Mouse (Mus musculus): ENCODE measurements at regions not wholly inside any gene's neighbourhood (a gene's known extent, or its start where the extent isn't known, plus 50 kb on each side); places are given as distances from the start of the nearest gene placed in this dataset.
A peak's percentile ranks its signal among the peaks of the same experiment; 100 is the strongest.
"Not testable (repeated sequence)": the region's sequence is repeated elsewhere in the genome, so short reads cannot be mapped to it uniquely, and the experiment has no call there.

DNA sequence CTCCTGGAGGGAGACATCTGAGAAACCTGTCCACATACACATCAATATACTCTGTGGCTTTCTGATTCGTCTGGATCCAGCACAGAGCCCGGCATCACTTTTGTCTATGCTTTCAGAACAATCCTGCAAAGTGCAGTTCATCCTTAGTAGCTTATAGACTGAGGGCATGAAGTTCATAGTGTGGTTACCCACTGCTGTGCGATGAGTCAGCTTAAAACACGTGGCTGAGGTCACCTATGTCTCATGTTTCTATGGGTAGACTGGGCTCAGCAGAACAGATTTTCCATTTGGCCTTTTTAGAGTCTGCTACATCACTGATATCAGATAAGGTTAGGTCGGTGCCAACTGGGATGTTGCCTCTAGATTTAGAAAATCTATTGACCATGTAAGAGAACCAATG, 126.8 kb upstream of the Nudt7 start:
- DNase-seq, result no peak
- WGBS, result 76% methylated on average over 5 of the region's 5 CpGs
- no peak overlapping the region for H3K4me3 ChIP-seq (replicated peaks; ENCODE audit: extremely low read depth, low read depth, low read length)
- no peak for TF ChIP-seq POLR2A (IDR thresholded peaks at IDR 0.05; ENCODE audit: borderline replicate concordance, extremely low read depth, low read depth, low read length)
- no peak for TF ChIP-seq CTCF (IDR thresholded peaks at IDR 0.05; ENCODE audit: insufficient read depth, low read length)
- no peaks in the 10 kb centered on the region for H3K4me1 ChIP-seq (ENCODE audit: control insufficient read depth, insufficient read depth, low read length)

DNA sequence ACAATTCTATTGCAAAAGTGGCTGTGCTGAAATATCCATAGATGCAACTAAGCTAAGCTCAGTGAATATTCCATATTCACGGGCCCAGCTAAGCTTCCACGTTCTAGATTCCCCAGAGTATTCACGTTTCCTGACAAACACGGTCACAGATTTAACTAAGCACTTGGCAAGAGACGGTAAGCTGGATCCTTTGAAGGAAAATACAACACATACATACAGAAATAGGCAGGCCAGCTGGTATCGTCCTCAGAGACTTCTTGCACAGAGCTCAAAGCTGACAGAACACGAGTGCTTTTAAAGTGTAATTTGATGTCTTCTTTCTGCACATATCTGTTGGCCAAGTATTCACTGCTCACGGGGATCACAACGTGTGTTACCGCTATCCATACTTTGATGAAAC, 126.3 kb upstream of the Nudt7 start:
- no peak overlapping the region for H3K4me3 ChIP-seq (replicated peaks; ENCODE audit: extremely low read depth, low read depth, low read length)
- TF ChIP-seq CTCF (IDR thresholded peaks at IDR 0.05; ENCODE audit: insufficient read depth, low read length), result no peak
- DNase-seq, result no peak
- H3K4me1 ChIP-seq (ENCODE audit: control insufficient read depth, insufficient read depth, low read length), result no peaks in the 10 kb centered on the region
- 71% methylated on average over 10 of the region's 10 CpGs for WGBS

DNA sequence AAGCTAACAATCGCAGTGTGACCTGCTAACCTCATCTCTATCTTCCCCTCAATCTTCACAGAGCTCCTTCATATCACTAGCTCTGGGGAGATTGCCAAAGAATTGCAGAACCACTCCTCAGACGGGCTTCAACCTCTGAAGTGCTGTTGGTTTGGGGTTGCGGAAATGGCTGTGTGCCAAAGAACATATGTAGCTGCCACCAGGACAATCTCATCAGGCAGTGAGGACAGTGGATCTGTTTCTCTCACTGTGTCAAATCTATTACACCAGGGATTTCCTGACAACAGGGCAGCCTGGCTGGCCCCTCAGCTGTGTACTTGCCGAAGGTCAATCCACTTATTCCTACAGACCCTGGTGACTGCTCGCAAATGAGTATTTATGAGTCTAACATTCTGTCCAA, 115.0 kb upstream of the Nudt7 start:
- Histone ChIP-seq H3K4me1 (ENCODE audit: control insufficient read depth, insufficient read depth, low read length) (0 out of 2 replicates have a peak, but pooled peaks cover 2% of the 10 kb centered on the region), H3K4me3 (replicated peaks; ENCODE audit: extremely low read depth, low read depth, low read length) (no peak overlapping the region)
- peak; percentile 25 for DNase-seq
- 14% methylated on average over 5 of the region's 5 CpGs for WGBS
- TF ChIP-seq POLR2A (IDR thresholded peaks at IDR 0.05; ENCODE audit: borderline replicate concordance, extremely low read depth, low read depth, low read length), result no peak
- no peak for TF ChIP-seq CTCF (IDR thresholded peaks at IDR 0.05; ENCODE audit: insufficient read depth, low read length)

DNA sequence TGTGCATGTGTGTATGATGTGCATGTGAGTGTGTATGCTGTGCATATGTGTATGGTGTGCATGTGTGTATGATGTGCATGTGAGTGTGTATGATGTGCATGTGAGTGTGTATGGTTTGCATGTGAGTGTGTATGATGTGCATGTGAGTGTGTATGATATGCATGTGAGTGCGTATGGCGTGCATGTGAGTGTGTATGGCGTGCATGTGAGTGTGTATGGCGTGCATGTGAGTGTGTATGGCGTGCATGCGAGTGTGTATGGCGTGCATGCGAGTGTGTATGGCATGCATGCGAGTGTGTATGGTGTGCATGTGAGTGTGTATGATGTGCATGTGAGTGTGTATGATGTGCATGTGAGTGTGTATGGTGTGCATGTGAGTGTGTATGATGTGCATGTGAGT, 103.2 kb upstream of the Nudt7 start:
- 96% methylated on average over 9 of the region's 9 CpGs for WGBS
- not testable (repeated sequence) for H3K4me3 ChIP-seq (replicated peaks; ENCODE audit: extremely low read depth, low read depth, low read length); DNase-seq; H3K4me1 ChIP-seq (ENCODE audit: control insufficient read depth, insufficient read depth, low read length)

DNA sequence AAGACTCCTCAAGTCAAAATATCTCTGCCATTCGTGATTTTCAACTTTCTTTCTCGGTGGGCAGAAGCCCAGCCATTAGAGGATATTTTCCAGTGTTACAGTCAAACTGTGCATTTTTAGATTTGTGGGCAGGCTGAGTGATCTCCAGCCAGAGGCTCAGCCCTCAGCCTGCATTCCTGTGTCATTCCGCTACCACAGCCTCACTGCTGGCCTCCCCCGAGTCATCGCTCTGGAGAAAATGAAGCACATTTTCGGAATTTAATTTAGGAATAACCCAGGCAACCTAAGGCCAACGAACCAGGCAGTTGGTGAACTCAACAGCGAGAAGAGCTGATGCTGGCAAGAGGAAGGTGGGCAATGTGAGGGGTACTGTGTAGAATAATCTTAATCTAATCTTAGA, 80.9 kb upstream of the Nudt7 start:
- H3K4me3 ChIP-seq (replicated peaks; ENCODE audit: extremely low read depth, low read depth, low read length), result no peak overlapping the region
- TF ChIP-seq CTCF (IDR thresholded peaks at IDR 0.05; ENCODE audit: insufficient read depth, low read length), result no peak
- TF ChIP-seq POLR2A (IDR thresholded peaks at IDR 0.05; ENCODE audit: borderline replicate concordance, extremely low read depth, low read depth, low read length), result no peak
- DNase-seq, result no peak
- H3K4me1 ChIP-seq (ENCODE audit: control insufficient read depth, insufficient read depth, low read length), result no peaks in the 10 kb centered on the region
- WGBS, result 75% methylated on average over 8 of the region's 8 CpGs

DNA sequence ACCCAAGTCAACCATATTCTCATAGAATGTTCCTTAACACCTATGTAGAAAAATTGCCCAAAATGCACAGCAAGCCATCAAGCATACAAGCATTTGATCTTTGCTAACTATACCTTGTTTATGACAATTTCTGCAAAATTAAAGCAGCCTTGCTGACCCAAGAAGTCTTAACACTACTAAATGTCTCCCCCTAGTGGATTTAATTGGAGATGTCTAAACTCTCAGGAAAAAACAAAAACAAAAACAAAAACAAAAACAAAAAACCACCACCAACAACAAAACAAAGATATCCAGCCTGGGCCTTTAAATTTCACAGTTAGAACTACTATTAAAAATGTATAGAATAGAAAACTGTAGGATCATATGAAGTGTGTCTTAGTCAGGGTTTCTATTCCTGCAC, 69.8 kb upstream of the Nudt7 start:
- Histone ChIP-seq H3K4me1 (ENCODE audit: control insufficient read depth, insufficient read depth, low read length) (no peaks in the 10 kb centered on the region), H3K4me3 (replicated peaks; ENCODE audit: extremely low read depth, low read depth, low read length) (no peak overlapping the region)
- no peak for DNase-seq
- TF ChIP-seq CTCF (IDR thresholded peaks at IDR 0.05; ENCODE audit: insufficient read depth, low read length) (no peak), POLR2A (IDR thresholded peaks at IDR 0.05; ENCODE audit: borderline replicate concordance, extremely low read depth, low read depth, low read length) (no peak)

DNA sequence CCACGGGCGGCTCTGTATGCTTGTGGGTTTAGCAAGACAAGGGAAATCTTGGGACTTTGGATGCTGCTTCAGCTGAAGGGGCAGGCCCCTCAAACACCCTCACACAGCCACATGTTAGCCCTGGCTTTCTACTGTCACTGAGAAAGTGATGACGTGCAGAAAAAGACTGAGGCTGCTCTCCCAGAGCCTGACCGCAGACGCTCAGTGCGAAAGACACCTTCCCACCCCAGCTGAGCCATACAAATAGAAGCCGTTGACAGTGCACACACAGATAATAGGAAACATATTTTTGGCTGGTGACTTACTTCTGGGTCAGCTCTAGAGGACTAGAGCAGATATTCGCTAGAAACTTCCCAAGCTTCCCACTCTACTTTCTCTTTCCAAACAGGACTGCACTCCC, 61.0 kb upstream of the Nudt7 start:
- Histone ChIP-seq H3K4me3 (replicated peaks; ENCODE audit: extremely low read depth, low read depth, low read length) (no peak overlapping the region), H3K4me1 (ENCODE audit: control insufficient read depth, insufficient read depth, low read length) (no peaks in the 10 kb centered on the region)
- 81% methylated on average over 8 of the region's 8 CpGs for WGBS
- TF ChIP-seq CTCF (IDR thresholded peaks at IDR 0.05; ENCODE audit: insufficient read depth, low read length) (no peak), POLR2A (IDR thresholded peaks at IDR 0.05; ENCODE audit: borderline replicate concordance, extremely low read depth, low read depth, low read length) (no peak)
- DNase-seq, result no peak

DNA sequence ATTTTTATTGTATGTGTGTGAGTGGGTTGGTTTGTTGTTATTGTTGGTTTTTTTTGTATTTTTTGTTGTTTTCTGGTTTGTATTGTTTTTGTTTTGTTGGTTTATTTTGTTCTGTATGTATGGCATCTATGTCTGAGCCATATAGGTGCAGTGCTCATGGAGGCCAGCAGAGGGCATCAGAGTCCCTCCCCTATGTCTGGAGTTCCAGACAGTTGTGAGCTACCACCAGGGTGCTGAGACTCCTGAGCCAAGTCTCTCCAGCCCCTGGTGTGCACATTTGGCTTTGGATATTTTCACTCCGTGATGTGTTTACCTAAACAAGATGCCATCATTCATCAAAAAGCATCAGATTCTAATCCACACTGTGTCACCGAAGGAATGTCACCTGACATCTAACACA, 59.2 kb upstream of the Nudt7 start:
- 78% methylated on average over 2 of the region's 2 CpGs for WGBS
- no peak overlapping the region for H3K4me3 ChIP-seq (replicated peaks; ENCODE audit: extremely low read depth, low read depth, low read length)
- TF ChIP-seq CTCF (IDR thresholded peaks at IDR 0.05; ENCODE audit: insufficient read depth, low read length) (peak; percentile 78), POLR2A (IDR thresholded peaks at IDR 0.05; ENCODE audit: borderline replicate concordance, extremely low read depth, low read depth, low read length) (no peak)
- no peaks in the 10 kb centered on the region for H3K4me1 ChIP-seq (ENCODE audit: control insufficient read depth, insufficient read depth, low read length)
- DNase-seq, result peak; percentile 11

DNA sequence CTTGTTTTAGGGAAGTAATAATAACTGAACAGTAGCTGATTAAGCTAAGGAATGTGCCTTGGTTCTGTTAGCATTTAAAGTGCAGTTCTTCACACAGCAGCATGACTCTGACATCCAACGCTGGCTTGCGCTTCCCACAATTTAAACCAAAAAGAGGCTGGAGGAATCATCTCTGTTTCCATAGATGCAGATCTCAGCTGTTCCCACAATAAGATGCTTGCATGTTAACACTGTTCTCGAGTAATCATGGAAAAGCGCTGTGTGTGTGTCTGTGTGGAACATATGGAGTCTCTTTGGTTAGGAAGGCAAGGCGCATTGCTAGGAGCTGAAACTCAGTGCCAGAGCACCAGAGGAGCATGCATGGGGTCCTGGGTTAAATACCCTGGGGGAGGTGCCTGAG, 56.7 kb upstream of the Nudt7 start:
- DNase-seq, result no peak
- WGBS, result 76% methylated on average over 5 of the region's 5 CpGs
- Histone ChIP-seq H3K4me3 (replicated peaks; ENCODE audit: extremely low read depth, low read depth, low read length) (no peak overlapping the region), H3K4me1 (ENCODE audit: control insufficient read depth, insufficient read depth, low read length) (no peaks in the 10 kb centered on the region)
- no peak for TF ChIP-seq POLR2A (IDR thresholded peaks at IDR 0.05; ENCODE audit: borderline replicate concordance, extremely low read depth, low read depth, low read length)
- no peak for TF ChIP-seq CTCF (IDR thresholded peaks at IDR 0.05; ENCODE audit: insufficient read depth, low read length)

DNA sequence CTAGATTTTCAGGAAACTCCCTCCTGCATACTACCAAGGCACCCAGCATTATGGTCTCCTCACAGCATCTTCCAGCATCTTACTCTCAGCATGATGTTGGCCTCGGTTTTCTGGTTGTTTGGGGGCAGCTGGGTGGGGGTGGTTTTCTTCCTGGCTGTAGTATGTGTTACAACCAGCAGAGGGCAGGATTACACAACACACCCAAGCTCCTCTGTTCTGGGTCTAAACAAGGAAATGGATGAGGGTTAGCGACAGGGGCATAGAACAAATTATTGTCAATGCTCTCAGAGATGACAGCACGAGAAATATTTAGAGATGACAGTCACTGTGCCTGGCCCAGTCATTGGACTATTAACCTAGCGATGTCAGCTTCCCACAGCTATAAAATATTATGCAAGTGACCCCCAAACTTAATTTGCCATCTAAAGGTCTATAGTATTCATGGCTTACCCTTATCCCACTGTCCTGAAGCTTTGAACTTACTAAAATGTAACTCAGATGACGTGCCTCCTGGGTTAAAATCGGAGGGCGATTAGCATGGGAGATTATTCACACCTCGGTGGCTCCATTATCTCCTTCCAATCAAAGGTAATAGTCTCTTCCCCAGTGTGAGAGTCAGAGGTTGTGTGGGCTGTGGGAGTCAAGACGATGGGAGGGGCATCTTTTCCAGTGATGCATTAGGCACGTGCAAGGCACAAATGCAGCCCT, 52.2 kb upstream of the Nudt7 start:
- 14% methylated on average over 10 of the region's 10 CpGs for WGBS
- Histone ChIP-seq H3K4me1 (ENCODE audit: control insufficient read depth, insufficient read depth, low read length) (no peaks in the 10 kb centered on the region), H3K4me3 (replicated peaks; ENCODE audit: extremely low read depth, low read depth, low read length) (no peak overlapping the region)
- peak; percentile 19 for DNase-seq
- TF ChIP-seq POLR2A (IDR thresholded peaks at IDR 0.05; ENCODE audit: borderline replicate concordance, extremely low read depth, low read depth, low read length) (no peak), CTCF (IDR thresholded peaks at IDR 0.05; ENCODE audit: insufficient read depth, low read length) (peak; percentile 37)

DNA sequence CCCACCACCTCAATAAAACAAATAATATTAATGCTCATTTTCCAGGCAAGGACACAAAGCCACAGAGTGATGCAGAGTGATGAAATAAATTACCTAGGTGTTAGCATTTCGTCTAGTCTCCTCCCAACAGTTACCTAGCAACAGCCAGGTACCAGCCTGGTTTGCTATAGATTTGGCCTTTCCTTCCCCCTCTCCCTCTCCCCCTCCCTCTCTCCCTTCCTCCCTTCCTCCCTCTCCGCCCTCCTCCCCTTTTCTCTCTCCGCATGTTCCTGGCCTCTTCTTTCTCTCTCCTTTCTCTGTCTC, 51.6 kb upstream of the Nudt7 start:
- WGBS, result 78% methylated on average over 3 of the region's 3 CpGs
- no peak for DNase-seq
- no peaks in the 10 kb centered on the region for H3K4me1 ChIP-seq (ENCODE audit: control insufficient read depth, insufficient read depth, low read length)
- no peak overlapping the region for H3K4me3 ChIP-seq (replicated peaks; ENCODE audit: extremely low read depth, low read depth, low read length)
- TF ChIP-seq CTCF (IDR thresholded peaks at IDR 0.05; ENCODE audit: insufficient read depth, low read length) (no peak), POLR2A (IDR thresholded peaks at IDR 0.05; ENCODE audit: borderline replicate concordance, extremely low read depth, low read depth, low read length) (no peak)

Measured in lung, adult 2 months (tissue).